Mouse (Mus musculus): ENCODE measurements at regions not wholly inside any gene's neighbourhood (a gene's known extent, or its start where the extent isn't known, plus 50 kb on each side); places are given as distances from the start of the nearest gene placed in this dataset.

- H3K4me3 ChIP-seq (replicated peaks; ENCODE audit: control insufficient read depth, low read depth, low read length): no peak overlapping the region
- H3K4me1 ChIP-seq (ENCODE audit: control insufficient read depth, insufficient read depth, low read length): no peaks in the 10 kb centered on the region
- H3K27ac ChIP-seq (ENCODE audit: control insufficient read depth, insufficient read depth, low read depth, low read length, poor library complexity): no peak overlapping the region
- TF ChIP-seq POLR2A (IDR thresholded peaks at IDR 0.05; ENCODE audit: borderline replicate concordance, control insufficient read depth, low read depth, low read length): no peak
- TF ChIP-seq CTCF (IDR thresholded peaks at IDR 0.05; ENCODE audit: control insufficient read depth, insufficient read depth, low read length): no peak
- WGBS: 85% methylated on average over 2 of the region's 2 CpGs
Measured at GRCm38 (mm10) chr9:50421061-50421460, 73.3 kb upstream of the Plet1 start.

GRCm38 (mm10) chr9:50421572-50422285 is 72.6 kb upstream of the Plet1 start:
- Histone ChIP-seq H3K4me1 (ENCODE audit: control insufficient read depth, insufficient read depth, low read length) (no peaks in the 10 kb centered on the region), H3K27ac (ENCODE audit: control insufficient read depth, insufficient read depth, low read depth, low read length, poor library complexity) (no peak overlapping the region), H3K4me3 (replicated peaks; ENCODE audit: control insufficient read depth, low read depth, low read length) (no peak overlapping the region)
- WGBS: 82% methylated on average over 23 of the region's 23 CpGs
- TF ChIP-seq POLR2A (IDR thresholded peaks at IDR 0.05; ENCODE audit: borderline replicate concordance, control insufficient read depth, low read depth, low read length) (no peak), CTCF (IDR thresholded peaks at IDR 0.05; ENCODE audit: control insufficient read depth, insufficient read depth, low read length) (no peak)

GRCm38 (mm10) chr9:50425866-50426495 is 68.3 kb upstream of the Plet1 start:
- WGBS: 47% methylated on average over 4 of the region's 4 CpGs
- TF ChIP-seq POLR2A (IDR thresholded peaks at IDR 0.05; ENCODE audit: borderline replicate concordance, control insufficient read depth, low read depth, low read length) (no peak), CTCF (IDR thresholded peaks at IDR 0.05; ENCODE audit: control insufficient read depth, insufficient read depth, low read length) (0 out of 2 replicates have a peak, but pooled peaks have one; percentile 32)
- no peak overlapping the region for H3K27ac ChIP-seq (ENCODE audit: control insufficient read depth, insufficient read depth, low read depth, low read length, poor library complexity)
- no peaks in the 10 kb centered on the region for H3K4me1 ChIP-seq (ENCODE audit: control insufficient read depth, insufficient read depth, low read length)
- H3K4me3 ChIP-seq (replicated peaks; ENCODE audit: control insufficient read depth, low read depth, low read length): no peak overlapping the region

GRCm38 (mm10) chr9:50430147-50430546 is 64.2 kb upstream of the Plet1 start:
- H3K4me1 ChIP-seq (ENCODE audit: control insufficient read depth, insufficient read depth, low read length): no peaks in the 10 kb centered on the region
- H3K27ac ChIP-seq (ENCODE audit: control insufficient read depth, insufficient read depth, low read depth, low read length, poor library complexity): no peak overlapping the region
- no peak for TF ChIP-seq CTCF (IDR thresholded peaks at IDR 0.05; ENCODE audit: control insufficient read depth, insufficient read depth, low read length)
- TF ChIP-seq POLR2A (IDR thresholded peaks at IDR 0.05; ENCODE audit: borderline replicate concordance, control insufficient read depth, low read depth, low read length): no peak
- no peak overlapping the region for H3K4me3 ChIP-seq (replicated peaks; ENCODE audit: control insufficient read depth, low read depth, low read length)
- WGBS: 11% methylated on average over 7 of the region's 7 CpGs

GRCm38 (mm10) chr9:50433525-50433924 is 60.8 kb upstream of the Plet1 start:
- 74% methylated on average over 4 of the region's 4 CpGs for WGBS
- H3K4me1 ChIP-seq (ENCODE audit: control insufficient read depth, insufficient read depth, low read length): no peaks in the 10 kb centered on the region
- no peak for TF ChIP-seq CTCF (IDR thresholded peaks at IDR 0.05; ENCODE audit: control insufficient read depth, insufficient read depth, low read length)

GRCm38 (mm10) chr9:50433978-50434377 is 60.3 kb upstream of the Plet1 start:
- no peak for TF ChIP-seq CTCF (IDR thresholded peaks at IDR 0.05; ENCODE audit: control insufficient read depth, insufficient read depth, low read length)
- TF ChIP-seq POLR2A (IDR thresholded peaks at IDR 0.05; ENCODE audit: borderline replicate concordance, control insufficient read depth, low read depth, low read length): no peak

More at GRCm38 (mm10) chr9:50433525-50433924, 60.8 kb upstream of the Plet1 start:
- H3K4me3 ChIP-seq (replicated peaks; ENCODE audit: control insufficient read depth, low read depth, low read length): no peak overlapping the region
- no peak overlapping the region for H3K27ac ChIP-seq (ENCODE audit: control insufficient read depth, insufficient read depth, low read depth, low read length, poor library complexity)

GRCm38 (mm10) chr9:50437830-50438722 is 56.2 kb upstream of the Plet1 start:
- Histone ChIP-seq H3K4me3 (replicated peaks; ENCODE audit: control insufficient read depth, low read depth, low read length) (no peak overlapping the region), H3K4me1 (ENCODE audit: control insufficient read depth, insufficient read depth, low read length) (no peaks in the 10 kb centered on the region), H3K27ac (ENCODE audit: control insufficient read depth, insufficient read depth, low read depth, low read length, poor library complexity) (no peak overlapping the region)
- 18% methylated on average over 17 of the region's 17 CpGs for WGBS
- TF ChIP-seq POLR2A (IDR thresholded peaks at IDR 0.05; ENCODE audit: borderline replicate concordance, control insufficient read depth, low read depth, low read length): no peak
- peak; percentile 68 for TF ChIP-seq CTCF (IDR thresholded peaks at IDR 0.05; ENCODE audit: control insufficient read depth, insufficient read depth, low read length)

More at GRCm38 (mm10) chr9:50433978-50434377, 60.3 kb upstream of the Plet1 start:
- Histone ChIP-seq H3K4me3 (replicated peaks; ENCODE audit: control insufficient read depth, low read depth, low read length) (no peak overlapping the region), H3K4me1 (ENCODE audit: control insufficient read depth, insufficient read depth, low read length) (no peaks in the 10 kb centered on the region), H3K27ac (ENCODE audit: control insufficient read depth, insufficient read depth, low read depth, low read length, poor library complexity) (no peak overlapping the region)
- 84% methylated on average over 4 of the region's 4 CpGs for WGBS

GRCm38 (mm10) chr9:50438738-50439137 is 55.6 kb upstream of the Plet1 start:
- 69% methylated on average over 7 of the region's 7 CpGs for WGBS
- TF ChIP-seq POLR2A (IDR thresholded peaks at IDR 0.05; ENCODE audit: borderline replicate concordance, control insufficient read depth, low read depth, low read length): no peak
- no peak for TF ChIP-seq CTCF (IDR thresholded peaks at IDR 0.05; ENCODE audit: control insufficient read depth, insufficient read depth, low read length)
- H3K4me1 ChIP-seq (ENCODE audit: control insufficient read depth, insufficient read depth, low read length): peaks cover 1% of the 10 kb centered on the region; the same call in 1 of the 2 replicates
- H3K27ac ChIP-seq (ENCODE audit: control insufficient read depth, insufficient read depth, low read depth, low read length, poor library complexity): no peak overlapping the region
- no peak overlapping the region for H3K4me3 ChIP-seq (replicated peaks; ENCODE audit: control insufficient read depth, low read depth, low read length)

All from bone marrow, adult 2 months (tissue).